ENCODE assay signal across 8 mouse cellular contexts in genomic region chr1:182282091-182283075, GRCm38 (mm10). TPM values are rescaled to one million over a fixed set of nuclear protein-coding genes. Genes with fewer than 3 reads are reported as not detected.
DNase-seq lines count a peak whose midpoint lies in the region; ATAC-seq lines count a peak whose summit lies in the region.

TSS of gene Degs1 (minus strand) at chr1:182282804.

- peaks cover 13% of the 10 kb centered on the region for H3K36me3 ChIP-seq in hindbrain, embryonic 16.5 days (ENCODE audit: control insufficient read depth, insufficient read depth, low read length)
- peaks cover 22% of the 10 kb centered on the region for H3K36me3 ChIP-seq in macrophage (ENCODE audit: inconsistent target)

- H3K9ac ChIP-seq in hindbrain, embryonic 16.5 days (ENCODE audit: low read depth, low read length) = peak within 1 kb of the TSS; percentile 97

- no peaks in the 10 kb centered on the region for H3K9me3 ChIP-seq in hindbrain, embryonic 16.5 days (ENCODE audit: control insufficient read depth, low read length)

- peaks cover 19% of the 10 kb centered on the region for H3K4me1 ChIP-seq in hindbrain, embryonic 16.5 days (ENCODE audit: control insufficient read depth, insufficient read depth, low read depth, low read length)

- no peaks in the 10 kb centered on the region for H3K27me3 ChIP-seq in hindbrain, embryonic 16.5 days (replicated peaks; ENCODE audit: control insufficient read depth, insufficient read depth, low read length)

- peak; percentile 83 for DNase-seq in WW6 (ENCODE audit: low read depth, low spot score)
- peak; percentile 83 to 94 for DNase-seq in cerebellum, postnatal 4 days (ENCODE audit: low spot score in 2 of 2)
- peak; percentile 97 for DNase-seq in gastrocnemius, adult 18-20 months (ENCODE audit: low spot score)
- peak; percentile 91 to 92 for DNase-seq in left cerebral cortex, adult 18-20 months (ENCODE audit: low spot score in 2 of 2)
- peak; percentile 94 for DNase-seq in right cerebral cortex, adult 18-20 months
- peak; percentile 78 for DNase-seq in urinary bladder, postnatal 10 days (ENCODE audit: low spot score)

- peak; percentile 92 for ATAC-seq in hindbrain, embryonic 16.5 days

- WGBS in hindbrain, embryonic 16.5 days = under 1% methylated on average over 82 of the region's 94 CpGs
- under 1% methylated on average over 91 of the region's 94 CpGs for WGBS in macrophage (ENCODE audit: missing documents)

- H3K4me2 ChIP-seq in hindbrain, embryonic 16.5 days (ENCODE audit: low read length) = peak within 1 kb of the TSS; percentile 87

- peaks cover 47% of the 10 kb centered on the region for H3K79me2 ChIP-seq in macrophage (ENCODE audit: inconsistent target)

- peak within 1 kb of the TSS; percentile 93 for H3K4me3 ChIP-seq in hindbrain, embryonic 16.5 days (ENCODE audit: low read length)
- peak within 1 kb of the TSS; percentile 81 for H3K4me3 ChIP-seq in macrophage (ENCODE audit: inconsistent target)

- H3K27ac ChIP-seq in hindbrain, embryonic 16.5 days (ENCODE audit: low read depth, low read length) = peak within 1 kb of the TSS; percentile 92
- H3K27ac ChIP-seq in macrophage = peak within 1 kb of the TSS; percentile 78

RNA-seq across cellular contexts. Expression of gene Degs1, which starts in this region (rescaled TPM):
- 10 to 100 TPM; 15.8 to 17.0 TPM for total RNA-seq in gastrocnemius, adult 18-20 months (2021)
- 102 and 116 TPM in 2 replicates for polyA plus RNA-seq in hindbrain, embryonic 16.5 days (2015; fragmentation: Nextera tagmentation; extraction: Ambion mirVana)
- total RNA-seq in left cerebral cortex, adult 18-20 months (2021) = 10 to 100 TPM; 70.1 to 70.9 TPM
- total RNA-seq in macrophage (2018; cell fraction: chromatin; rRNA removed) = 100 to 1,000 TPM in 1 of 26 experiments, 10 to 100 TPM in 25; 20.8 to 128 (median 36.3) TPM
- 100 to 1,000 TPM; 135 to 345 (median 228) TPM for total RNA-seq in macrophage (2018; cell fraction: cytosol; rRNA removed)
- total RNA-seq in macrophage (2018; cell fraction: nucleus; rRNA removed) = 100 to 1,000 TPM in 24 of 26 experiments, 10 to 100 TPM in 2; 59.6 to 310 (median 154) TPM
- polyA plus RNA-seq in macrophage (2018) = 270 to 543 TPM (median 310 TPM) in 3 replicates

Comparison
In these comparisons a context has a peak if more than half of its experiments do, and no peak if none do; other contexts are left out.
1. Peak in every context shown above with its lines: DNase-seq, ATAC-seq, H3K4me3 ChIP-seq and H3K27ac ChIP-seq.